In genomic region chr3:95121580-95121979, GRCm38 (mm10) we compare ENCODE assay signal across 12 mouse cellular contexts. TPM values are rescaled to one million over a fixed set of nuclear protein-coding genes. Genes with fewer than 3 reads are reported as not detected.
A peak's percentile ranks its signal among the peaks of the same experiment; 100 is the strongest.
DNase-seq lines count a peak whose midpoint lies in the region; TF ChIP-seq lines count a peak whose summit lies in the region.
"Had no signal": no experiment of that assay in that cellular context is flagged by ENCODE, and none has a peak within 500 bp of the region (broad histone marks: within the 10 kb centered on the region; RNA-seq: fewer than 3 reads in every experiment).

No protein-coding gene starts in this region.

- no peak for TF ChIP-seq EP300 in heart, adult 2 months (IDR thresholded peaks at IDR 0.05; ENCODE audit: insufficient read depth, low read depth, low read length)

- H3K36me3 ChIP-seq in heart, adult 2 months (ENCODE audit: control insufficient read depth, insufficient read depth, low read length): no peaks in the 10 kb centered on the region; the same call in none of the 2 replicates

- intact Hi-C loops in heart, adult 2 months (cut with DNase I): no loop called here
- intact Hi-C loops in heart, postnatal 25 days (cut with DNase I): no loop called here

- WGBS in heart, adult 2 months: 50% methylated on average over 6 of the region's 6 CpGs

- no peak for DNase-seq in heart, adult 2 months
- no peak for DNase-seq in heart, postnatal 25 days (ENCODE audit: low spot score)
- DNase-seq in kidney, postnatal 14 days: peak; percentile 47
- no peak for DNase-seq in kidney, adult 18-20 months
- DNase-seq in lung, postnatal 10 days: peak; percentile 62
- DNase-seq in natural killer cell, adult 2 months (ENCODE audit: low spot score in 2 of 2): no peak
- no peak for DNase-seq in cerebellum, postnatal 25 days
- DNase-seq: cerebellum, adult 8-10 months; gastrocnemius, postnatal 25 days; thymus, adult 2 months had no signal

- H3K27me3 ChIP-seq in heart, adult 2 months (ENCODE audit: control insufficient read depth, insufficient read depth, low read length): no peaks in the 10 kb centered on the region
- H3K27me3 ChIP-seq: megakaryocyte, embryonic 14.5 days had no signal

- H3K27ac ChIP-seq in heart, adult 2 months: peak overlapping the region; percentile 4; the same call in 1 of the 2 replicates
- H3K27ac ChIP-seq in brown adipose tissue, adult 24 weeks (replicated peaks; ENCODE audit: low read depth, low read length): peak overlapping the region; percentile 82

- H3K9ac ChIP-seq in heart, adult 2 months (ENCODE audit: low read depth, low read length): no peak overlapping the region

- no peaks in the 10 kb centered on the region; the same call in 1 of the 2 replicates for H3K4me1 ChIP-seq in heart, adult 2 months (ENCODE audit: control insufficient read depth, insufficient read depth, low read length)
- 0 out of 2 replicates have a peak, but pooled peaks cover 3% of the 10 kb centered on the region for H3K4me1 ChIP-seq in brown adipose tissue, adult 24 weeks (ENCODE audit: control insufficient read depth, insufficient read depth, insufficient read length, low read length)

- H3K4me3 ChIP-seq in heart, adult 2 months: no peak overlapping the region
- H3K4me3 ChIP-seq in brown adipose tissue, adult 24 weeks (ENCODE audit: insufficient read depth, low read depth, low read length): no peak overlapping the region
- H3K4me3 ChIP-seq: megakaryocyte, embryonic 14.5 days had no signal

- no peaks in the 10 kb centered on the region for H3K79me2 ChIP-seq in heart, adult 2 months (replicated peaks; ENCODE audit: control insufficient read depth, insufficient read depth, low read length)

- TF ChIP-seq CTCF in heart, adult 2 months (IDR thresholded peaks at IDR 0.05): no peak

- TF ChIP-seq POLR2A in heart, adult 2 months (IDR thresholded peaks at IDR 0.05; ENCODE audit: insufficient read depth, low read depth, low read length): no peak

RNA-seq across cellular contexts. Expression of gene Tmod4, which starts 2.7 kb away (rescaled TPM):
- 10 to 100 TPM; 22.6 to 30.9 TPM for total RNA-seq in heart, adult 2 months (2021)
- polyA plus RNA-seq in heart, adult 2 months (2012; rRNA removed): 23.3 and 25.6 TPM in 2 replicates
- 10 to 100 TPM; 17.3 to 24.5 TPM for total RNA-seq in heart, postnatal 25 days (2021)
- polyA plus RNA-seq in brown adipose tissue, adult 24 weeks (2012; ENCODE audit: insufficient read depth, insufficient read length, missing spikeins): 7.3 and 12.4 TPM in 2 replicates

RNA-seq across cellular contexts. Expression of gene Vps72, which starts 10.8 kb away (rescaled TPM):
- total RNA-seq in heart, adult 2 months (2021): 10 to 100 TPM; 31.8 to 36.5 TPM
- polyA plus RNA-seq in heart, adult 2 months (2012; rRNA removed): 34.5 and 39.2 TPM in 2 replicates
- 10 to 100 TPM; 31.3 to 32.2 TPM for total RNA-seq in heart, postnatal 25 days (2021)
- 18.8 and 26.2 TPM in 2 replicates for polyA plus RNA-seq in brown adipose tissue, adult 24 weeks (2012; ENCODE audit: insufficient read depth, insufficient read length, missing spikeins)

RNA-seq across cellular contexts. Expression of gene Scnm1, which starts 12.2 kb away (rescaled TPM):
- 10 to 100 TPM; 28.3 to 32.1 TPM for total RNA-seq in heart, adult 2 months (2021)
- polyA plus RNA-seq in heart, adult 2 months (2012; rRNA removed): 46.8 and 67.9 TPM in 2 replicates
- total RNA-seq in heart, postnatal 25 days (2021): 10 to 100 TPM; 28.3 to 31.4 TPM
- 34.7 and 62.1 TPM in 2 replicates for polyA plus RNA-seq in brown adipose tissue, adult 24 weeks (2012; ENCODE audit: insufficient read depth, insufficient read length, missing spikeins)

RNA-seq across cellular contexts. Expression of gene Lysmd1, which starts 12.3 kb away (rescaled TPM):
- total RNA-seq in heart, adult 2 months (2021): 1 to 10 TPM; 4.5 to 6.3 TPM
- polyA plus RNA-seq in heart, adult 2 months (2012; rRNA removed): 5.8 and 7.8 TPM in 2 replicates
- total RNA-seq in heart, postnatal 25 days (2021): 1 to 10 TPM; 6.7 to 7.9 TPM
- 7.3 and 7.6 TPM in 2 replicates for polyA plus RNA-seq in brown adipose tissue, adult 24 weeks (2012; ENCODE audit: insufficient read depth, insufficient read length, missing spikeins)

RNA-seq across cellular contexts. Expression of gene Pip5k1a, which starts 14.8 kb away (rescaled TPM):
- total RNA-seq in heart, adult 2 months (2021): 10 to 100 TPM; 15.8 to 16.8 TPM
- 11.8 and 17.9 TPM in 2 replicates for polyA plus RNA-seq in heart, adult 2 months (2012; rRNA removed)
- total RNA-seq in heart, postnatal 25 days (2021): 10 to 100 TPM; 14.2 to 15.2 TPM
- polyA plus RNA-seq in brown adipose tissue, adult 24 weeks (2012; ENCODE audit: insufficient read depth, insufficient read length, missing spikeins): 12.7 and 14.5 TPM in 2 replicates

Comparison
In these comparisons a context has a peak if more than half of its experiments do, and no peak if none do; other contexts are left out.
1. DNase-seq: peak in kidney, postnatal 14 days (single experiment) and lung, postnatal 10 days (single experiment); none in heart, adult 2 months (0 of 2), heart, postnatal 25 days (single experiment), kidney, adult 18-20 months (single experiment), natural killer cell, adult 2 months (0 of 2) and cerebellum, postnatal 25 days (0 of 2).